10 mouse cellular contexts compared by ENCODE assay signal in the genomic region with DNA sequence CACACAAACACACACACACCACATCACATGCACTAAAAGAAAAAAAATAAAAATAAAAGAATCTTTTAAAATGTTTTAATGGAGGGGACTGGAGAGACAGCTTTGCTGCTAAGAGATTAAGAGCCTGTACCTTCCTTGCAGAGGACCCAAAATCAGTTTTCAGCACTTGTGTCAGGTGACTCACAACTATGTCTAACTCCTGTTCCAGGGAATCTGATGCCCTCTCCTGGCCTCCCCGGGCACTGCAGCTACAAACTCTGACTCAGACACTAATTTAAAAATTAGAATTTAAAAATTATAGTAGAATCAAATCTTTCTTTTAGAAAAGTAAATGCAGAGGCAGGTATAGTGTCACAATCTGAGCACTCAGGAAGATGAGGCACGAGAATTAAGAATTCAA. TPM values are rescaled to one million over a fixed set of nuclear protein-coding genes. Genes with fewer than 3 reads are reported as not detected.
DNase-seq lines count a peak whose midpoint lies in the region; ATAC-seq and TF ChIP-seq lines count a peak whose summit lies in the region.
"Had no signal": no experiment of that assay in that cellular context is flagged by ENCODE, and none has a peak within 500 bp of the region (broad histone marks: within the 10 kb centered on the region; RNA-seq: fewer than 3 reads in every experiment).

No protein-coding gene starts in this region.

- DNase-seq in CD4-positive, CD25-positive, alpha-beta regulatory T cell, adult 2 months (ENCODE audit: low read depth, low spot score) = peak; percentile 59
- no peak for DNase-seq in layer of hippocampus, adult 2 months (ENCODE audit: low spot score in 2 of 2)
- no peak for DNase-seq in layer of hippocampus, postnatal 36 days
- DNase-seq in R1 (ENCODE audit: low read depth, low spot score) = peak; percentile 52
- DNase-seq in liver, embryonic 13.5 days = peak; percentile 7
- DNase-seq in thymus, postnatal 25 days = peak; percentile 48
- DNase-seq in layer of hippocampus, adult 8-10 months (ENCODE audit: low spot score in 2 of 2) = no peak

- H3K4me2 ChIP-seq in liver, embryonic 13.5 days = no peak overlapping the region
- H3K4me2 ChIP-seq: lung, embryonic 15.5 days; stomach, embryonic 15.5 days had no signal

- H3K9ac ChIP-seq in liver, embryonic 13.5 days = no peak overlapping the region
- H3K9ac ChIP-seq: lung, embryonic 15.5 days; stomach, embryonic 15.5 days had no signal

- no peak for ATAC-seq in CD4-positive, CD25-positive, alpha-beta regulatory T cell, adult 4 months
- ATAC-seq in liver, embryonic 13.5 days (ENCODE audit: low read depth) = no peak

- TF ChIP-seq CTCF in layer of hippocampus, adult 2 months (conservative IDR thresholded peaks at IDR 0.05) = peak; percentile 75

- H3K27ac ChIP-seq in layer of hippocampus, adult 2 months = no peak overlapping the region
- no peak overlapping the region for H3K27ac ChIP-seq in liver, embryonic 13.5 days
- H3K27ac ChIP-seq: lung, embryonic 15.5 days; stomach, embryonic 15.5 days had no signal

- H3K4me1 ChIP-seq in liver, embryonic 13.5 days (replicated peaks) = no peaks in the 10 kb centered on the region
- H3K4me1 ChIP-seq: lung, embryonic 15.5 days; stomach, embryonic 15.5 days had no signal

- H3K9me3 ChIP-seq in liver, embryonic 13.5 days (replicated peaks) = no peaks in the 10 kb centered on the region
- H3K9me3 ChIP-seq: lung, embryonic 15.5 days; stomach, embryonic 15.5 days had no signal

- 50% methylated on average over 2 of the region's 2 CpGs for WGBS in liver, embryonic 13.5 days (ENCODE audit: insufficient replicate concordance)

- no peak overlapping the region for H3K4me3 ChIP-seq in layer of hippocampus, adult 2 months
- no peak overlapping the region for H3K4me3 ChIP-seq in liver, embryonic 13.5 days (replicated peaks)
- H3K4me3 ChIP-seq: lung, embryonic 15.5 days; stomach, embryonic 15.5 days had no signal

- peaks cover 6% of the 10 kb centered on the region; the same call in 1 of the 2 replicates for H3K36me3 ChIP-seq in liver, embryonic 13.5 days

- no peaks in the 10 kb centered on the region for H3K27me3 ChIP-seq in liver, embryonic 13.5 days
- H3K27me3 ChIP-seq: lung, embryonic 15.5 days; stomach, embryonic 15.5 days had no signal

RNA-seq across cellular contexts. Expression of gene Pex16, which starts 51.8 kb away (rescaled TPM):
- 10 to 100 TPM; 44.5 to 77.0 TPM for polyA plus RNA-seq in CD4-positive, CD25-positive, alpha-beta regulatory T cell, adult 4 months (2017; shearing (Covaris generic))
- 10 to 100 TPM; 34.9 to 36.1 TPM for total RNA-seq in layer of hippocampus, adult 2 months (2021)
- 10 to 100 TPM; 32.5 to 39.0 TPM for total RNA-seq in layer of hippocampus, postnatal 36 days (2021)
- polyA plus RNA-seq in liver, embryonic 13.5 days (2015; fragmentation: Nextera tagmentation; extraction: Ambion mirVana) = 19.7 and 21.7 TPM in 2 replicates
- 10 to 100 TPM; 31.2 to 36.1 (median 33.9) TPM for total RNA-seq in layer of hippocampus, adult 8-10 months (2022)

RNA-seq across cellular contexts. Expression of gene Large2, which starts 52.0 kb away (rescaled TPM):
- polyA plus RNA-seq in CD4-positive, CD25-positive, alpha-beta regulatory T cell, adult 4 months (2017; shearing (Covaris generic)) = not detected
- 1 to 10 TPM in 1 of 2 experiments, under 1 TPM in 1; 0.98 to 1.1 TPM for total RNA-seq in layer of hippocampus, adult 2 months (2021)
- under 1 TPM in 1 of 2 experiments, not detected in 1; 0.81 TPM for total RNA-seq in layer of hippocampus, postnatal 36 days (2021)
- polyA plus RNA-seq in liver, embryonic 13.5 days (2015; fragmentation: Nextera tagmentation; extraction: Ambion mirVana) = 1.6 and 2.2 TPM in 2 replicates
- 1 to 10 TPM in 3 of 4 experiments, under 1 TPM in 1; 0.54 to 1.9 (median 1.2) TPM for total RNA-seq in layer of hippocampus, adult 8-10 months (2022)

RNA-seq across cellular contexts. Expression of gene 1700029I15Rik, which starts 59.7 kb away (rescaled TPM):
- 1 to 10 TPM; 4.5 to 8.1 TPM for polyA plus RNA-seq in CD4-positive, CD25-positive, alpha-beta regulatory T cell, adult 4 months (2017; shearing (Covaris generic))
- 1 to 10 TPM; 4.5 to 5.0 TPM for total RNA-seq in layer of hippocampus, adult 2 months (2021)
- total RNA-seq in layer of hippocampus, postnatal 36 days (2021) = 1 to 10 TPM; 3.8 to 6.4 TPM
- polyA plus RNA-seq in liver, embryonic 13.5 days (2015; fragmentation: Nextera tagmentation; extraction: Ambion mirVana) = 1.1 and 1.2 TPM in 2 replicates
- 1 to 10 TPM; 4.4 to 8.1 (median 6.4) TPM for total RNA-seq in layer of hippocampus, adult 8-10 months (2022)

Comparison
In these comparisons a context has a peak if more than half of its experiments do, and no peak if none do; other contexts are left out.
1. DNase-seq: peak in CD4-positive, CD25-positive, alpha-beta regulatory T cell, adult 2 months (single experiment), R1 (single experiment), liver, embryonic 13.5 days (single experiment) and thymus, postnatal 25 days (single experiment); none in layer of hippocampus, adult 2 months (0 of 2), layer of hippocampus, postnatal 36 days (0 of 2) and layer of hippocampus, adult 8-10 months (0 of 2).